Mouse (Mus musculus) liver, adult 2 months (tissue): ENCODE data around the gene Adra2b.

ENCODE experiments used
- CTCF ChIP-seq: fragments of 200-500 bp; IDR thresholded peaks from 2 replicates; pipeline ENCODE4 v1.5.1; 2011; ENCODE audit warnings: low read depth, low read length, control low read depth
- POLR2A ChIP-seq: fragments of 200-500 bp; IDR thresholded peaks from 2 replicates; pipeline ENCODE4 v1.6.1; 2011; ENCODE audit warnings: low read length, control low read depth; ENCODE audit not compliant: insufficient read depth; ENCODE audit errors: extremely low read depth

- peak; percentile 72; the same call in 1 of the 2 replicates for TF ChIP-seq CTCF
- no peak for TF ChIP-seq POLR2A
Measured at GRCm38 (mm10) chr2:127341159-127341558, 21.8 kb upstream of the Adra2b start.
